In the genomic region with DNA sequence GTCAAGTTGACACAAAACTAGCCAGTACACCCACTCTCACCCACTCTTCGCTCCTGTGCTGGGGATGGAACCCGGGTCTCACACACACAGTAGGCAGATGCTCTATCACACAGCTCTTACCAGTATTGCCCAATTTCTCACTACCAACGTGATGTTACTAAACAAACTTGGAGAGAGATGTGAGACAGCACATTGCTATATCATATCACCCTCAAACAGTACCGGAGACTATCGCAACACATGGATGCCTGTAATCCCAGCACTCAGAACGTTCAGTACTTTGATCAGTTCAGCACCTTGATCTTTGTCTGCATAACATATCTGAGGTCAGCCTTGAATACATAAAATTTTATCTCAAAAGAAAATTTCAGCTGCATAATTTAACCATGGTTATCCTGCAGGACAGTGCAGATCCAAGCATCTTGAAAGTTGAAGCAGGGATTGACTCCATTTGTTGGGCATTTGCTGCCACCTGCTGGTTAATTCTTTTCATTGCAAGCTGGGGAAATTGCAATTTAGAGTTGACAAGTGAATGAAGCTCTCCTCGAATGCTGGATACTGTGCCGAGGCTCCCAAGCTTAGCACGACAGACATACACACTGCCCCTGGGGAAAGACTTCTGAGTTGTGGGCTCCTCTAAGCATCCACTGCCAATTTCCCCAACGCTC, we compare ENCODE assay signal across 8 mouse cellular contexts. TPM values are rescaled to one million over a fixed set of nuclear protein-coding genes. Genes with fewer than 3 reads are reported as not detected.
DNase-seq lines count a peak whose midpoint lies in the region; ATAC-seq lines count a peak whose summit lies in the region.

No protein-coding gene starts in this region.

- H3K4me3 ChIP-seq in stomach, embryonic 14.5 days (ENCODE audit: low read depth, low read length) = no peak overlapping the region

- no peak overlapping the region for H3K9ac ChIP-seq in stomach, embryonic 14.5 days (replicated peaks; ENCODE audit: low read depth, low read length)

- WGBS in stomach, embryonic 14.5 days = 44% methylated on average over 10 of the region's 10 CpGs

- ATAC-seq in stomach, embryonic 14.5 days (ENCODE audit: insufficient number of reproducible peaks, insufficient read depth, low FRiP score, low read depth) = peak; percentile 18; the same call in 1 of the 2 replicates

- no peak overlapping the region for H3K4me2 ChIP-seq in stomach, embryonic 14.5 days (replicated peaks; ENCODE audit: low read depth, low read length)

- H3K9me3 ChIP-seq in stomach, embryonic 14.5 days (ENCODE audit: control insufficient read depth, low read depth, low read length) = no peaks in the 10 kb centered on the region

- no peak overlapping the region for H3K27ac ChIP-seq in stomach, embryonic 14.5 days (ENCODE audit: low read length)

- no peaks in the 10 kb centered on the region for H3K4me1 ChIP-seq in stomach, embryonic 14.5 days (ENCODE audit: control insufficient read depth, insufficient read depth, low read length)

- intact Hi-C loops in heart, postnatal 25 days (cut with DNase I) = loop anchor here (1.0 kb wide), 1 partner anchor 32 kb away; no protein-coding TSS in a partner anchor
- intact Hi-C loops in heart, postnatal 36 days (cut with DNase I) = loop anchor here (1.0 to 10.0 kb wide), 3 partner anchors 32 to 605 kb away; no protein-coding TSS in a partner anchor
- intact Hi-C loops in left cerebral cortex, postnatal 10 days (cut with DNase I) = no loop called here

- H3K36me3 ChIP-seq in stomach, embryonic 14.5 days (ENCODE audit: control insufficient read depth, insufficient read depth, low read length) = no peaks in the 10 kb centered on the region

- peak; percentile 77 for DNase-seq in heart, adult 8-10 months (ENCODE audit: low spot score)
- no peak for DNase-seq in heart, postnatal 25 days (ENCODE audit: low spot score)
- DNase-seq in ZHBTc4 (ENCODE audit: low read depth, low spot score) = peak; percentile 83
- peak; percentile 84 for DNase-seq in embryo, embryonic 9.5 days (ENCODE audit: extremely low spot score)
- peak; percentile 64 to 75 for DNase-seq in heart, postnatal 36 days
- DNase-seq in left cerebral cortex, postnatal 10 days (ENCODE audit: extremely low spot score in 1 of 2, low spot score in 2 of 2) = peak; percentile 52 to 72
- DNase-seq in mesoderm, embryonic 11.5 days (ENCODE audit: low read depth, low spot score) = peak; percentile 80

- H3K27me3 ChIP-seq in stomach, embryonic 14.5 days (ENCODE audit: control insufficient read depth, insufficient read depth, low read length) = no peaks in the 10 kb centered on the region

RNA-seq across cellular contexts. Expression of a gene that starts 15.0 kb away (rescaled TPM):
- total RNA-seq in heart, adult 8-10 months (2022) = 10 to 100 TPM; 12.4 to 17.9 (median 15.4) TPM
- 10 to 100 TPM; 15.3 to 15.5 TPM for total RNA-seq in heart, postnatal 25 days (2021)
- total RNA-seq in heart, postnatal 36 days (2021) = 10 to 100 TPM; 15.1 to 15.2 TPM
- 10 to 100 TPM; 49.1 to 51.0 TPM for total RNA-seq in left cerebral cortex, postnatal 10 days (2021)
- 74.6 and 82.1 TPM in 2 replicates for polyA plus RNA-seq in stomach, embryonic 14.5 days (2014; fragmentation: Nextera tagmentation; extraction: Ambion mirVana)

RNA-seq across cellular contexts. Expression of a gene that starts 20.5 kb away (rescaled TPM):
- total RNA-seq in heart, adult 8-10 months (2022) = 100 to 1,000 TPM; 196 to 496 (median 239) TPM
- total RNA-seq in heart, postnatal 25 days (2021) = 100 to 1,000 TPM; 270 to 370 TPM
- total RNA-seq in heart, postnatal 36 days (2021) = 100 to 1,000 TPM; 482 to 504 TPM
- 100 to 1,000 TPM in 1 of 2 experiments, 10 to 100 TPM in 1; 80.3 to 200 TPM for total RNA-seq in left cerebral cortex, postnatal 10 days (2021)
- 888 and 910 TPM in 2 replicates for polyA plus RNA-seq in stomach, embryonic 14.5 days (2014; fragmentation: Nextera tagmentation; extraction: Ambion mirVana)

RNA-seq across cellular contexts. Expression of a gene that starts 26.9 kb away (rescaled TPM):
- total RNA-seq in heart, adult 8-10 months (2022) = 100 to 1,000 TPM in 1 of 4 experiments, 10 to 100 TPM in 3; 34.4 to 168 (median 56.0) TPM
- 100 to 1,000 TPM in 1 of 2 experiments, 10 to 100 TPM in 1; 47.6 to 115 TPM for total RNA-seq in heart, postnatal 25 days (2021)
- 100 to 1,000 TPM; 160 to 162 TPM for total RNA-seq in heart, postnatal 36 days (2021)
- total RNA-seq in left cerebral cortex, postnatal 10 days (2021) = 100 to 1,000 TPM in 1 of 2 experiments, 10 to 100 TPM in 1; 63.5 to 266 TPM
- polyA plus RNA-seq in stomach, embryonic 14.5 days (2014; fragmentation: Nextera tagmentation; extraction: Ambion mirVana) = 310 and 332 TPM in 2 replicates

RNA-seq across cellular contexts. Expression of a gene that starts 46.9 kb away (rescaled TPM):
- total RNA-seq in heart, adult 8-10 months (2022) = 1 to 10 TPM; 2.3 to 5.4 (median 4.3) TPM
- 1 to 10 TPM; 3.2 to 5.6 TPM for total RNA-seq in heart, postnatal 25 days (2021)
- total RNA-seq in heart, postnatal 36 days (2021) = 1 to 10 TPM; 1.9 to 4.1 TPM
- 100 to 1,000 TPM; 452 to 527 TPM for total RNA-seq in left cerebral cortex, postnatal 10 days (2021)
- 3.6 and 6.4 TPM in 2 replicates for polyA plus RNA-seq in stomach, embryonic 14.5 days (2014; fragmentation: Nextera tagmentation; extraction: Ambion mirVana)
